Mouse (Mus musculus): ENCODE measurements around the gene Elmsan1.
"Not testable (repeated sequence)": the region's sequence is repeated elsewhere in the genome, so short reads cannot be mapped to it uniquely, and the experiment has no call there.

Elmsan1 gene

DNA sequence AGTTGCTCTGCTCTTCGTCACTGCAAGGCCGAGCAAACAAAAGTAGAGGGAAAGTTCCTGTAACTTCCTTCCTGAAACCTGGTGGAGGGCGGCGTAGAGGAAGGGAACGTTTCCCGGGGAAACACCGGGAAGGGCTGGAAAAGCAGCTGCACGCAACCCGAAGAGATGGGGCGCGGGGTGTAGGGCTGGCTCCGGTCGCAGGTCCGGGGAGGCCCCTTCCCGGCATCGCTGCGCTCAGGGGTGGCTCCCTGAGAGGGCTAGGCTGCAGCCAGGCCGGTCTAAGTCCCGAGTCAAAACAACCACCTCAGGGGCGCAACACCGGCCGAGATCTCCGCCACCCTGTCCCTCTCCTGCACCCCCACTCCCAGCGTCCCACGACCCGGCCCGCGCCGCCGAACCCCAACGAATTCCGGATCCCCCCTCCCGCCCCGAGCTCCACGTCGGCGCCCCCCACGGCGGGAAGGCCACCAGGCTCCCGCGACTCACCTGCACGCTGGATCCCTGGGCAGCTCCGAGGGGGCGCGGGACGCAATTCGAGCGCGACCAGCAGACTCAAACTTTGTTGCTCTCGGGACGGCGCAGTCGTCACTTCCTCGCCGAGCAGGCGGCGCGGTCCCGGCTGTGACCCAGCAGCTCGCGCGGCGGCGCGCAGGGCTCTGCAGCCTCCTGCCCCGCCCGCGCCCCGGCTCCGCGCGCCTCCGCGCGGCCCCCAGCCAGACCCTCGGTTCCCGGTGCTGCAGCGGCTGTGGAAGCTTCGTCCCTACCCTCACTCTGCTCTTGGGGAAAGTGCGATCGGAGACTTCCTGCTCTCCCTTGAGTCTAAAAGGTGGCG lies at the start of gene Elmsan1:
Gene Elmsan1, minus strand, starts transcription at position 593 of the 832 bp plus-strand sequence.
- peak; percentile 85 for DNase-seq

DNA sequence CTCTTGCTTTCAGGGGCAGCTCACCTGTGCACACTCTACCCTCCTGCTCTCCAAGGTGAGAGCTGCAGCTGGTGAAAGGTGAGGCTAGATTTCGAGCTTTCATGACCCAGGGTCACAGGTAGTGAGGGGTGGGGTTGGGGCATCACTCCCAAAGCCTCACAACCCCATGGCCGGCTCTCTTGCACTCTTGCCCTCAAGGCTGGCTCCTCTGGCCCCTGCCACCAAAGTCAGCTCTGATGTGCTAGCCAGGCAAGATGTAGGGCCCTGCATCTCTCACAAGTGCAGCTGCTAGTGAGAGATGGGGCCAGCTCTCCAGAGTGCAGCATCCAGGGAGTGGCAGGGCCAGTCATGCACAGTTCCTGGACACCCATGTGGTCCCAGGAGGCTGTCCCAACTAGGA lies 48.6 kb upstream of the Elmsan1 start:
- DNase-seq: no peak

DNA sequence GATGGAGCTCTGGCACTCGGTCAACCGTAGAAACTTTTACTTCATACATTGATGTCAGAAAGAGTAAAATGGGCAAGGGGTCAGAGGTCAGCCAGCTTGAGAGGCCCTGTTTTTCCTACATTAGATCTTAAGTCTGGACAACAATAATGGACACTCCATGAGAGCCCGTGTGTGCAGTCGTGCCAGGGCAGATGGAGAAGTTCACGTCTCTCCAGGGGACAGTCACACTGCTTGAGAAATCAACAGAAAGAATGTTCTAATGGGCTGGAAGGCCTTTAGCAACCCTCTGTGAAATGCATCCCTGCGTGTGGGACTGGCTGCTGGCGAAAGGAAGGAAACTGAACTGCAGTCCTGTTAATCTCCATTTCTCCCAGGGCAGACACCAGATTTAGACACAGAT lies 41.7 kb upstream of the Elmsan1 start:
- no peak for DNase-seq

DNA sequence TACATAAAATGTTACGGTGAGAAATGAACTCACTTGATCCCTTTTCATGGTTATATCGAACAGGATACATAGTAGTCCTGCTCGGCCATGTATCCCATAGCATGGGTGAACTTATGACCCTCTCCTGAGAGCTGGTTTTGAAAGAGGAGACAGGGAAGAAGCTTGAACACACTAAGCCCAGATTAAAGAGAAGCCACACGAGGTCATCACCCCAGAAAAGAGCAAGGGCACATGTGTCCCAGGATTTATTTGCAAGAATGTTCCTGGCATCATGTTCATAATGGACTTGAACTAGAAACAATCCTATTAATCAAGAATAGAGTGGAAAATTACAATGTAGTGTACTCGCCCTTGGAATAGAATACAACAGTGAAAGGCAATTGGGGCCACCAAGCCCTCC lies 36.2 kb upstream of the Elmsan1 start:
- no peak for DNase-seq

DNA sequence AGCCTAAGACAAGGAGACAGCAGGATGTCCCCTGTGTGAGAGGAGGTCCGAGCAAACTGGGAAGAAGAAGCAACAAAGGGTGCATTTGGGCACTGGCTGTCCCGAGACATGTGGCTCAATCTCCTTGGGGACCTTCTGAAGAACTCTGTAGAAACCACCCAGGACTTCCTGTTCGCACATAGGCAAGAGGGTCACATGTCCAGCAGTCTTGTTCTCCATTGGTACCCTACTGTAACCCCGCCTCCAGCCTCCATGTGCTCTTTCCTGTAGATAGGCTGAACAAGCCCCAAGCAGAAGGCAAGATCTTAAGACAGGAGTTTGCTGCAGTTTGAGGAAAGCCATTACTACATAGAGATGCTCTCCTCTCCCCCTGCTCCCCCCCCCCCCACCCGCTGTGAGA lies 34.1 kb upstream of the Elmsan1 start:
- no peak for DNase-seq

DNA sequence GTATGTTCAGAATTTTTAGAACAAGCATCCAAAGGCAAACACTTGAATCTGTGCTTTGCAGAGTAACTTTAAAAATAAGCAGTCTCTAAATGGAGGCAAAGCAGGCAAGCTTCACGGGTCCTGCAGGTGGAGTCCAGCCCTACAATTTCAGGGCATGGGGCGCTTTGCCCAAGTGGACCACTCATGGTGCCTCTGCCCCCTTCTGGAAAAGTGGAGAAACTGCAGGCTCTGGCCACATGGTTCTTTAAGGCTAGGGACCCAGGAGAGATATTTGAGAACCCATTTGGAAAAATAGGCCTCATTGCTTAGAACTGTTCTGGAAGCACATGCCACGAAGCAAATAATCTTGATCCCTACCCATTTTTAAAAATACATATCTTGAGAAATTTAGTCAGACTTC lies 30.5 kb upstream of the Elmsan1 start:
- DNase-seq: peak; percentile 69

DNA sequence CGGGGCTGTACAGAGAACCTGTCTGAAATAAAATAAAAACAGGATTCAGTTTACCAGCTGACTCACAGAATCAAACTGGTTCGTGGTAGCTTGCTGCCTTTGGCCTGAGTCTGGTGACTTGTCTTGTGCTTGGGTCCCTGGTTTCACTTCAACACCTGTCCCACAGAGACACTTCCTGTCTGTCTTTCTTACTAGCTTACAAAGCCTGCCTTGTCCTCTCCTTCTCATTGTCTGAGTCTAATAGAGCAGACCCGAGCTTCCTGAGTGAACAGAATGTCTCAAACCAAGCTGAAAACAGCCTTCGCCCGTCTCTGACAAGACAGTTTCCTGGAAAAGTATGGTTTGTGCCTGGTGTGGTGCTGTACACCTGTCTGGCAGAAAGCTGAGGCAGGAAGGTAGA lies 27.0 kb upstream of the Elmsan1 start:
- no peak for DNase-seq

DNA sequence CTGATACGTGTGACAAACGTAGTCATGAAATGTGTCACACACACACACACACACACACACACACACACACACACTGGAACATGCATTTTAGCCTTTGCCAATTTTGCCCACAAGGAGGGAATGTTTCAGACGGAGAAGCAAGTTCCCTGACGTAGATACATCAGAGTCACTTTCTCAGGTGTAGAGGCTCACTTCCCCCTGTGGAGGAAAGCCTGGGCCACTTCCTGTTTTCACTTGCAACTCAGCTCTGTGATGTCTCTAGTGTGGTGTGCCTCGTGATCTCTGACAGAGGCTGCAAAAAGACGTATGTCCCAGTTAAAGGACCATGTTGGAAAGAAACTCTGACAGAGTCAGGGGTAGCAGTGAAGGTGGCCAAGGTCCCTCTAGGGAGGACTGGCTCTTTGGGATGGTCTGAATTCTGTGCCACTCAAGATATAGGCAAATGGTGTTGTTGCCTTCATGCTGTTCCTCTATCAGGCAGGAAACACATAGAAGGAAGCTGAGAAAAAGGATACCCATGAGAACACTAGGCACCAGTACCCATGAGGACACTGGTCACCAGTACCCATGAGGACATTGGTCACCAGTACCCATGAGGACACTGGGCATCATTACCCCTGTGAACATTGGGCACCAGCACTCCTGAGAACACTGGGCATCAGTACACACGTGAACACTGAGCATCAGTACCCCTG lies 24.5 kb upstream of the Elmsan1 start:
- no peak for DNase-seq

DNA sequence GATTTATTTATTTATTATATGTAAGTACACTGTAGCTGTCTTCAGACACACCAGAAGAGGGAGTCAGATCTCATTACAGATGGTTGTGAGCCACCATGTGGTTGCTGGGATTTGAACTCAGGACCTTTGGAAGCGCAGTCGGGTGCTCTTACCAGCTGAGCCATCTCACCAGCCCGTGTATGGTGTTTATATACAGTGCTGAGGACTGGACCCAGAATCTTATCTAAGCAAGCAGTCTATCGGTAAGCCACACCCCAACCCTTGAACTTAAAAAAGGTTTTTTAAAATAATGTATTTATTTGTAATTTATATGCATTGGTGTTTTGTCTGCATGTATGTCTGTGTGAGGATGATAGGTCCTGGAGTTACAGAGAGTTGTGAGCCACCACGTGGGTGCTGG lies 18.4 kb upstream of the Elmsan1 start:
- DNase-seq: not testable (repeated sequence)

DNA sequence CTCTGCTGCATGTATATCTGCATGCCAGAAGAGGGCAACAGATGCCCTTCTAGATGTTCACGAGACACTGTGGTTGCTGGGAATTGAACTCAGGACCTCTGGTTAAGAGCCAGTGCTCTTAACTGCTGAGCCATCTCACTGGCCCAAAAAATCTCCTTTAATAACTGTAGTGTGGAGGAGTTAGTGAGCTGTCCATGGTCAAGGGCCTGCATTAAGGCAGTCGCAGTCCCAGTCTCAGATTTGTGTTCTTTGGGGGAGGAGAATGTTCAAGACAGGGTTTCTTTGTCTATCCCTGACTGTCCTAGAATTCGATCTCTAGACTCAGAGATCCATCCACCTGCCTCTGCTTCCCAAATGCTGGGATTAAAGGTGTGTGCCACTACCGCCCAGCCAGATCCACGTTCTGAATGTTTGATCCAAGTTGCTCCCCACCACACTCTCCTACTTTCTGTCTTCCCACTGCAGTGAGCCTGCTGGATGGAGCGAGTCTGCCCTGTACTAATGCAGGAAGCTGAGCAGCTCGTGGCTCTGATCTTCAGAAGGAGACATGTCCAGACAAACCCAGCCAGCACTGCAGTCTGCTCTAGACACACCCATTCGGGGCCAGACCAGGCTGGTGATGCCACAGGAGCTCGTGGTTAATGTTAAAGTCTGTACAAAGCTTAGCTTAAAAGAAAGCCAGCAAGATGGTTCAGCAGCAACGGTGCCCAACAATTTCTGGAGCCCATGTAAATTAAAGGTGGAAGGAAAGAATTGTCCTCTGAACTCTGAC lies 17.5 kb upstream of the Elmsan1 start:
- DNase-seq: no peak

DNA sequence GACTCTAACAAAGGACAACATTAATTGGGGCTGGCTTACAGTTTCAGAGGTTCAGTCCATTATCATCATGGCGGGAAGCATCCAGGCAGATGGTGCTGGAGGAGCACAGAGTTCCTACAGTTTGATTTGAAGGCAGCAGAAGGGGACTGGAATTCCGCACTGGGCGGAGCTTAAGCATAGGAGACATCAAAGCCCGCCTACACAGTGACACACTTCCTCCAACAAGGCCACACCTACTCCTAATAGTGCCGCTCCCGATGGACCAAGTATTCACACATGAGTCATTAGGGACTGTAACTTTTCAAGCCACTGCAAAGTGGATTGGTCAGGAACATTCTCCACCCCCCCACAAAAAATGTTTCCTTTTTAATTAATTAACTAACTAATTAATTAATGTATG lies 16.9 kb upstream of the Elmsan1 start:
- no peak for DNase-seq

DNA sequence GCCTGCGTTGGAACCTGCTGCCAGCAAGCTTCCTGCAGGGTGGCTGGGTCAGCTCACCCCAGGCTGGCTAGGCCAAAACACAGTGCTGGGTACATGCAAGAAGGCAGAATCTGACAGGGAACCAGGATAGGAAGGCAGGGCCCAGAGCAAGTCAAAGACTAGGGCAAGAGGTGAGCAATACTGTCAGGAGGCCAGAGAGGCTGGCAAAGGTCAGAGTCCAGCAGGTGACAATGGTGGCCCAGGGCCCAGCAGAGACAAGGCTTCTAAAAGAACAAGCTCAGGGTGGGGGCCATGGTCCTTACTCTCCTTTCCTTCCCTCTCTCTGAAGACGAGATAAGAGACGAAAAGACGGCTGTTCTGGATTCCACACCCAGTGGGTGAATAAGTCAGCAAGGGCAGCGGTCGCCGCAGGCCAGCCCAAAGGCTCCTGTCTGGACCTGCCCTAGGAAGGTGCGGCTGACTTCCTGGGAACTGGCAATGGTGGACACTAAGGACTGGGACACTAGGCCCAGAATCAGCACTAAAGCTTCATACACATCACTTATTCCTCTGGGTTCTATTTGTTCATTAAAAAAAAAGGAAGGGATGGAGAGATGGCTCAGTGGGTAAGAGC lies 14.9 kb upstream of the Elmsan1 start:
- DNase-seq: no peak

DNA sequence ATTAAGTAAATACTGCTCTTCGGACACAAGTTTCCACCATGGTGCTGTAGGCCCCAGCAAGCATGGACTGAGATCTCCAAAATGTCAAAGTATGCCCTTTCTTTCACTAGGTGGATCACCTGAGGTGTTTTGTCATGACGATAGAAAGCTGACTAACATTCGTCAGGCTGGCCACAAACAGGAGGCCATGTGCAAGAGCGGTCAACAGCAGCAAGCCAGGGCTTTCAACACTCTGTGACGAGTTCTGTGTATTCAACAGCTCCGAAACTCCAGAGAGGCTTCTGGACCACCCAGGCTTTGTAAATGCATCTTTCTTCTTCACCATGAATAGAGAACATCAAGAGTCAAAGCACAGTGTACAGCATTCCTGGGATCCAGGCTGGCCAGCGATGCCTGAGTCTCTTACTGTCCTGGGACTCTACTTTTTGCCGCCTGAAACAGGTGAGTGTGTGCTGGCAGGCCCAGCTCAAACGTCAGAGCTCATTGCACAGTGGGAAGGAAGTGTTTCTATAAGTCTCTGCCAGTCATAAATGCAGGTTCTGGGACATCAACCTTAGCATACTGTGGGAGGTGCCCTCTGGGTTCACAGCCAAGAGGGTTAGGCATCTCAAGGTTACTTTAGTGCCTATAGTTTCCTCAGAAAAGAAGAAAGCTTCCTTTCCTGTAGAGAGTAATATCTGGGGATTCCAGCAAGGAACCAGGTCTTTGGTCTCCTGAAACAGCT lies 7.6 kb upstream of the Elmsan1 start:
- DNase-seq: no peak

DNA sequence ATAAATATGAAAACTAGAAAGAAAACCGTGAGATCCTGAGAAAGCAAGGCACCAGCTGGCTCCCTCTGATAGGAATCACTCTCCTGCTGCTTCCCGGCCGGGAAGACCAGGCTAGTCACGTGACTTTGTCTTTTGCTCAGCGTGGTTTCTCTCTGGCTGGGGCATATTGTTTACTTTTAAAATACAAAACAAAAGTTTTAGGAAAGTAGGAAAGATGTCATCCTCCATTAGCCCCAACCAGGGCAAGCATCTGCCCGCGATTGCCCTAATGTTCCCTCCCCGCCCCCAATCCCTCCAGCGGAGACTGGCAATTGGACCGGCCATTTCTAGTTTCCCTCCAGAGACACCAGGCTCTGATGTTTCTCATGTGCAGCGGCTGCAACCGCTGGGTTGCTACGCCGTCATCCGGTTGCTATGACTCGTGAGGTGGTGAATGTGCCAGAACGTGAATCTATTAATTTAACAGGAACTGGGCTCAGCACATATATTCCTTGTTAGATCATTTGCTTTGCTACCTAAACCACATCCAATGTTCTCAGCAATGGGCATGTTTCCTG lies 3.8 kb upstream of the Elmsan1 start:
- DNase-seq: peak; percentile 79

DNA sequence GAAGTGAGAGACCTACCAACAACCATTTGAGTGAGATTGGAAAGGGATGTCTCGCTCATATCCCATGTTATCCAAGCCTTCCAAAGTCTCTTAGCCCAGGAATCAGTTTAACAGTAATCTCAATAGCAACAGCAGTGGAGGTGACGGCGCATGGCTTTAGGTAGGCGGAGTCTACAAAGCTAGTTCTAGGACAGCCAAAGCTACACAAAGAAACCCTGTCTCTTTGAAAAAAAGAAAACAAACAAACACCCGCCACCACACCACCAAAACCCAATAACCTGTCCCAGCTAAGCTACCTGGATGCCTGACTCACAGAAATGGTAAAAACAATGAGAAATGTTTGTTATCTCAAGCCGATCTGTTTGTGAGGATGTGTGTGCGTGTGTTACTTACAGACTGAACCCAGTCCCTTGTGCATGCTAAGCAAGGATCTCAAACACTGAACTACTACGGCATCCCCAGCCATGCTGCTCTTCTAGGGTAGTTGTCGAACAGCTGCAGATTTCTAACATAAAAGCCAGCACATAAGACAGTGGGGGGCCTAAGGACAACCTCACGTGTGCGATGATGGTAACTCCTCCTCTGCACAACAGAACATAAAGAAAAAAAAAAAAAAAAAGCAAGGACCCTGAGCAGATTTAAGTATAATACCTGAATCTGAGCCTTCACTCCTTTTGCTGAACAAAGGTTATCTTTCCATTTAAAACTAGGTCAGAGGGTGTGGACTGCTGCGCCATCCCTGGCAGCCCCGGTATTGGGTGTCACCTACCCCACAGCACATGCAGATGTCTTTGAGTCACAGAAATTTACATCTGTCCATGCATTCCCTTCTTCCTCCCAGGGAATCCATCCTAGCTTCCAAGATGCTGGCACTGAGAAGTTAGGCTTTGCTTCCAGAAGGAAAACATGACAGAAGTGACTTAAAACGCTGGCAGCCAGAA lies 2.5 kb upstream of the Elmsan1 start:
- DNase-seq: no peak

DNA sequence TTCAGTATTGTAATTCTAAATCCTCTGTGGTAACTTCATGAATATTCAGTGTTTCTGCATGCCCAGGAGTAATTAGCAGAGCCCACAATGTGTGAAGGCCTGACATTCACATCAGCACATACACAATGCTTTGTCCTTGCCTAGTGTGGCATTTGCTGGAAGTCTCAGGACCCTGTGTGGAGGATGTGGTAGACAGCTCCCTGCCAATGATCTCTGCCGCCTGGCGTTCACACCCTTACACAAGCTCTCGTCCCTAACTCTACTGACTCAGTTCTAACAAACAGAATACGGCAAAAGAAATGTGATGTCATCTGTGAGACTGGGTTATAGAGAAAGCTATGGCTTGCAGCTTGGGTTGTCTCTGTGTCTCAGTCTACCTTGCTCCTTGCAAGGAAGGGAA lies 1.8 kb upstream of the Elmsan1 start:
- no peak for DNase-seq

DNA sequence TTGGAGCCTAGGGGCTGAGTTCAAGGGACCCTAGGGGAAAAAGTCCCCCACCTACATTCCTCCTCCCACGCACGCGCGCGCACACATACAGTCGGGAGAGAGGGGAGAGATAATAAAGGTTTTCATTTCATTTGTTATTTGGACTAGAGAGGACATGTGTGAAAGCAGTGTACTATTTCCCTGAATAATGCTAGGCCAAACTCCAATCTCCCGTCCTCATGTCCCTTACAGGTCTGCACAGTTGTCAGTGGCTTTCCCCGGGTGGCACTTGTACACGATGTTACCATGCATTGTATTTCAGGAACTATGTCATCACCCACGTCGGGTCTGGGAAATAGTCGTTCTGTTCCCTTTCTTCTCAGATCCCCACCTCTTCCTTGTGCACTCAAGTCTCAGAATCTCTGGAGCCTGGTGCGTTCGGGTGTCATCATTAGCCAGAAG lies 460 bp upstream of the Elmsan1 start:
- peak; percentile 43 for DNase-seq

DNA sequence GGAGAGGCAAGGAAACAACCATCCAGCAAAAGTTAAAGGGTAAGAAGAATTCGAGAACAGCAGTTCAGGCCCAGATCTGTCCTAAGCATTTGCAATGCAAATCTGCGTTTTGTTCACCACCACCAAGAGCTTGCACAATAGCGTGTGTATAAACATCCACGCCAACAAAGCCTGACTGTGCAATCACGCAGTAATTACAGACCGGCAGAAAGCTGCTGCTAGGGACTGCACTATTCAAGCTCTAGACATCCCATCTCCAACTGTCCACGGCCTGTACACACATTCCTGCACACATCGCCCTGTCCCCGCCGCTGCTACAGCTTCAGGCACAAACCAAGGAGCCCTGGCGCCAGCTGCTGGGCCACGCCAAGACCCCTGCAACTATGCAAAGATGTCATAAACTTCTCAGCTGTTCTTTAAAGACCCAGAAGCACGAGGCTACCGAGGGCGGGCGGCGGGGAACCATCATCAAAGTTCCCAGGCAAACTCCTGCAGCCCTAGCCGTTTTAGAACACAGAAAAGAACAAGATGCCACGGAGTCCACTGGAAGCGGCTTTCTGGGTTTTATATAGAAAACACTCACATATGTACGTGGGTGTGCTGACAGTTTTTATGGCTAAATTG lies 1.1 kb downstream of the Elmsan1 start:
- peak; percentile 65 for DNase-seq

DNA sequence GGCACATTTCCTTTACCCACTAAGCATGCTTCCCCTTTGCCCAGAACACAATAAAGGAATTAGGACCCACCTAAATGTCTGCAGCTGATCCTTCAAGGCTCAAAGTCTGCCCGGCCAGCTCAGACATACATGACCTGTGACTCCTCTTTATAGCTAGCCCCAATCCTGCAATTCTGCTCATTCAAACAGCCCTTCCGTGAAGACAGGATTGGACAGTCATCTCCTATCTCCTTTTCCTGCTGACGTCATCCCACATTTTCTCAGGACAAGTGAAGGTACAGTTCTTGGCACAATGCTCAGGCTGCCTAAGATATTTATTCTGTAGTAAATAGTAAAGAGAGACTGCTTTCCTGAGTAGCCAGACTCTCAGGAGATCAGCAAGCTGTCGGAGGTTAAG lies 1.6 kb downstream of the Elmsan1 start:
- DNase-seq: no peak

DNA sequence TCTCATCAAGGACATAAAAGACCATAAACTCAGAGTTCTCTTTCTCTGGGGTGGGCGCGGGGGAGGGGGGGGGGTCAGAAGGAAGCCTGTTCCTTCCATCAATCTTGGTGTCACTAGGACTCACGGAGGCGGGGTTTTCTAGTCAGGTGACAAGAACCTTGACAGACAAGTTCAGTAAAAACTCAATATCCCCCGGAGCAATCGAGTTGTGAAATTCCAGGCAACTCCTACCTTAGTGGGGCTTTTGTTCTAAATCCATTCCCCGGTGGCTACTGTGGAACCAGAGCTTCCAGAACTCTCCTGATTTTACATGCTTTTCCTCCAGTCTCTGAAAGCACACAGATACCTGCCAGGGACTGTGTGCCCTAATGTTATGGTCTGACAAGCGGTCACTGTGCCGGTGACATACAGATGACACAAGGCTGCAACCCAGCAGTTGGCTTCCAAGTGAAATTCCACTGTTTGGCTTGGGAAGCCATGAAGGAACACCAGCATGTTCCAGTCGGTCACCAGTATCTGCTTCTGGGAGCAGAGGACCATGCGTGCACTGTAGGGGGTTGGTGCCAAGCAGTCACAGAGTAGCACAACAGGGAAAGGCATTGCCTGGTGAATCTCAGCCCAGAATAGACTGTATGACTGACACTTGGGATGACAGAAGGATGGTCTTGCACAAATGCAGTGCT lies 2.8 kb downstream of the Elmsan1 start:
- DNase-seq: no peak
